Mouse (Mus musculus) thymus, adult 2 months (tissue): ENCODE measurements at regions not wholly inside any gene's neighbourhood (a gene's known extent, or its start where the extent isn't known, plus 50 kb on each side); places are given as distances from the start of the nearest gene placed in this dataset.

Source experiments
- DNase-seq: peaks from one replicate; pipeline ENCODE4 v3.0.0; 2021
- H3K27ac ChIP-seq: fragments of 200-500 bp; 2 replicates; pipeline ENCODE4 v1.5.1; 2012; ENCODE audit warnings: low read length, control low read depth; ENCODE audit not compliant: control insufficient read depth, insufficient read depth
- H3K27me3 ChIP-seq: fragments of 200-500 bp; 2 replicates; pipeline ENCODE4 v1.6.1; 2012; ENCODE audit warnings: mild to moderate bottlenecking, low read length, moderate library complexity, mixed read lengths; ENCODE audit not compliant: control insufficient read depth, insufficient read depth
- H3K36me3 ChIP-seq: fragments of 200-500 bp; 2 replicates; pipeline ENCODE4 v1.6.1; 2012; ENCODE audit warnings: mild to moderate bottlenecking, low read length, moderate library complexity; ENCODE audit not compliant: control insufficient read depth, insufficient read depth
- H3K4me1 ChIP-seq: fragments of 200-500 bp; replicated peaks from 2 replicates; pipeline ENCODE4 v1.6.1; 2012; ENCODE audit warnings: low read length; ENCODE audit not compliant: control insufficient read depth, insufficient read depth
- H3K4me3 ChIP-seq: fragments of 200-500 bp; 2 replicates; pipeline ENCODE4 v1.5.1; 2012; ENCODE audit warnings: mild to moderate bottlenecking, low read length, control low read depth, moderate library complexity; ENCODE audit not compliant: control insufficient read depth, insufficient read depth
- CTCF ChIP-seq: fragments of 200-500 bp; IDR thresholded peaks from 2 replicates; pipeline ENCODE4 v1.5.1; 2012; ENCODE audit warnings: mild to moderate bottlenecking, control low read depth, low read length, moderate library complexity, borderline replicate concordance; ENCODE audit not compliant: control insufficient read depth, poor library complexity, insufficient read depth; ENCODE audit errors: extremely low read depth
- POLR2A ChIP-seq: fragments of 200-500 bp; IDR thresholded peaks from 2 replicates; pipeline ENCODE4 v1.6.1; 2012; ENCODE audit warnings: mild to moderate bottlenecking, low read length, control low read depth, moderate library complexity; ENCODE audit not compliant: control insufficient read depth, poor library complexity, insufficient read depth; ENCODE audit errors: extremely low read depth
- WGBS: fragments of 180-500 bp; shearing (Covaris S2); methylation state at CpG from one replicate; pipeline ENCODE4 v1.1.7; 2018; 5-methylcytosine and 5-hydroxymethylcytosine counted together

GRCm38 (mm10) chr16:12900670-12901069 is 208.8 kb upstream of the Ercc4 start:
- 85% methylated on average over 8 of the region's 8 CpGs for WGBS
- no peak for DNase-seq
- Histone ChIP-seq H3K27me3 (no peaks in the 10 kb centered on the region), H3K4me3 (no peak overlapping the region), H3K36me3 (no peaks in the 10 kb centered on the region), H3K4me1 (no peaks in the 10 kb centered on the region), H3K27ac (no peak overlapping the region)
- TF ChIP-seq POLR2A (no peak), CTCF (no peak)

- H3K36me3 ChIP-seq, result no peaks in the 10 kb centered on the region
- WGBS, result 49% methylated on average over 9 of the region's 9 CpGs
- H3K4me1 ChIP-seq, result no peaks in the 10 kb centered on the region
- no peaks in the 10 kb centered on the region for H3K27me3 ChIP-seq
- H3K4me3 ChIP-seq, result no peak overlapping the region
- DNase-seq, result no peak
- no peak for TF ChIP-seq CTCF
- TF ChIP-seq POLR2A, result no peak
- H3K27ac ChIP-seq, result no peak overlapping the region
These were observed 208.1 kb upstream of the Ercc4 start for GRCm38 (mm10) chr16:12901096-12901995.

GRCm38 (mm10) chr16:12901996-12902319 is 207.5 kb upstream of the Ercc4 start:
- Histone ChIP-seq H3K4me1 (no peaks in the 10 kb centered on the region), H3K27me3 (no peaks in the 10 kb centered on the region), H3K4me3 (no peak overlapping the region), H3K27ac (no peak overlapping the region), H3K36me3 (no peaks in the 10 kb centered on the region)
- no peak for TF ChIP-seq CTCF
- TF ChIP-seq POLR2A, result no peak
- no peak for DNase-seq

- Histone ChIP-seq H3K4me3 (no peak overlapping the region), H3K27ac (no peak overlapping the region), H3K36me3 (no peaks in the 10 kb centered on the region), H3K4me1 (no peaks in the 10 kb centered on the region), H3K27me3 (no peaks in the 10 kb centered on the region)
- TF ChIP-seq POLR2A (no peak), CTCF (no peak)
- DNase-seq, result no peak
- WGBS, result 9% methylated on average over 2 of the region's 2 CpGs
These were observed 206.3 kb upstream of the Ercc4 start for GRCm38 (mm10) chr16:12903161-12903560.

- WGBS, result 37% methylated on average over 1 of the region's 1 CpGs
- H3K27me3 ChIP-seq, result no peaks in the 10 kb centered on the region
- no peak overlapping the region for H3K4me3 ChIP-seq
- DNase-seq, result no peak
- H3K4me1 ChIP-seq, result no peaks in the 10 kb centered on the region
- TF ChIP-seq CTCF (no peak), POLR2A (no peak)
- no peak overlapping the region for H3K27ac ChIP-seq
- no peaks in the 10 kb centered on the region for H3K36me3 ChIP-seq
These were observed 204.5 kb upstream of the Ercc4 start for GRCm38 (mm10) chr16:12904937-12905336.

- Histone ChIP-seq H3K27me3 (no peaks in the 10 kb centered on the region), H3K27ac (no peak overlapping the region), H3K36me3 (no peaks in the 10 kb centered on the region), H3K4me1 (no peaks in the 10 kb centered on the region), H3K4me3 (no peak overlapping the region)
- DNase-seq, result no peak
- WGBS, result 90% methylated on average over 6 of the region's 6 CpGs
- no peak for TF ChIP-seq CTCF
These were observed 184.8 kb upstream of the Ercc4 start for GRCm38 (mm10) chr16:12924668-12925067.

- H3K27me3 ChIP-seq, result no peaks in the 10 kb centered on the region
- H3K27ac ChIP-seq, result no peak overlapping the region
- no peak for TF ChIP-seq CTCF
- no peak for TF ChIP-seq POLR2A
- no peaks in the 10 kb centered on the region for H3K36me3 ChIP-seq
- no peaks in the 10 kb centered on the region for H3K4me1 ChIP-seq
- no peak for DNase-seq
- no peak overlapping the region for H3K4me3 ChIP-seq
- 90% methylated on average over 9 of the region's 9 CpGs for WGBS
These were observed 183.6 kb upstream of the Ercc4 start for GRCm38 (mm10) chr16:12925931-12926330.
